Mouse (Mus musculus): Measurements from ENCODE around the gene Tubgcp5. TPM values are rescaled to one million over a fixed set of nuclear protein-coding genes. Genes with fewer than 3 reads are reported as not detected.

Tubgcp5 gene
- total and polyA plus RNA-seq, 3 experiments = 2.6 to 53.4 (median 45.6) TPM

DNA sequence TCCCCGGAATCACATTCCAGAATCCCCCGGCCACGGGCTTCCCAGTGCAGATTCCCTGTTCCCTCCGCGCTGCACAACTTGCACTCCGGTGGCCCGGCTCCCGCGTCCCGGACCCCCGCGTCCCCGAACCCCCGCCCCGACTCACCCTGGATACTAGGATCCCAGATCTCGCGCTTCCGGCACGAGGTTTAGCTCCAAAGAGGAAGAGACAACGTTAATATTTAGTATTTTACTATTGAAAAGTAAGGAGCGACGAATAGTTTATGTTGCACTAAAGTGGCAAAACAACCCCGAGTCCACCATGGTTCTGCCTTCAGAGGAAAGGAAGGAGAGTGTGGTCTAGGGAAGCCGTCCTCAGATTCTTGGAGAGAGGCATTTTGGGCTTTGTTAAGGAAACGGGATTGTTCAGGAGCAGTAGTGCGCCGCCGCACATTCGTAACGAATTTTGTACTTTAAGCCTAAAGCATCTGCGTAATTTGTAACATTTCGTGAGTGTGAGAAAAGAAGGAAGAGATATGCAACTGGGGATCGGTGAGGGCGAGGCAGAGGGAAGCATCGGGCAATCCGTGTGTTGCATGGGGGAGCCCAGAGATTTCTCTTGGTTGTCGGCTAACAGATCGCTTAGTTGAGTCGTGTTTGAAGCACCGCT is 48.7 kb downstream of the Tubgcp5 start:
- Histone ChIP-seq H3K36me3 (replicated peaks) (peaks cover 5% of the 10 kb centered on the region), H3K9me3 (replicated peaks) (no peaks in the 10 kb centered on the region), H3K27me3 (ENCODE audit: insufficient read depth, low read length) (no peaks in the 10 kb centered on the region), H3K4me3 (ENCODE audit: low read depth, low read length) (peak overlapping the region; percentile 90), H3K4me1 (ENCODE audit: insufficient read depth, low read depth, low read length) (peaks cover 12% of the 10 kb centered on the region)
- DNase-seq (ENCODE audit: low spot score) (peak; percentile 42), ATAC-seq (ENCODE audit: extremely low read depth, insufficient number of reproducible peaks, low FRiP score, poor library complexity, severe bottlenecking) (no peak)
- no peak for TF ChIP-seq CTCF (IDR thresholded peaks at IDR 0.05; ENCODE audit: low read depth, low read length)
- TF ChIP-seq GATA1 (IDR thresholded peaks at IDR 0.05; ENCODE audit: borderline replicate concordance, low read length) = no peak
- no peak for TF ChIP-seq GATA2 (IDR thresholded peaks at IDR 0.05; ENCODE audit: borderline replicate concordance, low read depth, low read length)
- no peak for TF ChIP-seq TAL1 (conservative IDR thresholded peaks at IDR 0.05; ENCODE audit: low read depth, low read length)
- no peak for TF ChIP-seq POLR2AphosphoS5 (IDR thresholded peaks at IDR 0.05; ENCODE audit: insufficient replicate concordance, low read depth, low read length)

DNA sequence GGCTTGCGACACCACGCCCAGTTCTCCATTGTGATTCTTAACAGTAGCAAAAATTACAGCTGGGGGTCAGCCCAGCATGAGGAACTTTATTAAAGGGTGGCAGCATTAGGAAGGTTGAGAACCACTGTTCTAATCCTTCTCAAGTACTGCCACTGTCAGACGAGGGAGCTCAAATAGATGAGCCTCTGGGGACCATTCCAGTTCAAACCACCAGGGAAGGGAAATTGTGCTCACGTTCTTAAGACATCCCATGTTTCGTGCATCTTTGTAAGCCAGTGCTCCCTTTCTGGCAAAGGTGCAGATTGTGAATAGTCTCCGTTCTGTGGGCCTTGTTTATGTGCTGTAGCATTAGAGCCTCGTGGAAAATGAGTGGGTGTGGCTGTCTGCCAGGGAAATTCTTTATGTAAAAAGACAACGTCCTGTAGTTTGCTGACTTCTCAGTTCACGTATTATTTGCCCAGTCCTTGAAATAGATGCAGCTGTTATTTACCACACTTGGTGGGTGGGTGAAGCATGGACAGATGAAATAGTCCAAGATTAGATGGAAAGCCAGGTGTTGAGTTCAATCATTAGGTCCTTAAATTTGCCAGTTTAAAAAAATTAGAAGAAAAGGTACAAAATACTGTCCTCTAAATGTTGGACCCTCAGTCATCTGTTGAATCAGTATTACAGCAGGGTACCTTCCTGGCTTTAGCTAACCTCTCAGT is 52.8 kb downstream of the Tubgcp5 start:
- DNase-seq (ENCODE audit: low spot score) (no peak), ATAC-seq (ENCODE audit: extremely low read depth, insufficient number of reproducible peaks, low FRiP score, poor library complexity, severe bottlenecking) (no peak)
- TF ChIP-seq TAL1 (conservative IDR thresholded peaks at IDR 0.05; ENCODE audit: low read depth, low read length) (no peak), POLR2AphosphoS5 (IDR thresholded peaks at IDR 0.05; ENCODE audit: insufficient replicate concordance, low read depth, low read length) (no peak), CTCF (IDR thresholded peaks at IDR 0.05; ENCODE audit: low read depth, low read length) (no peak), GATA2 (IDR thresholded peaks at IDR 0.05; ENCODE audit: borderline replicate concordance, low read depth, low read length) (no peak), GATA1 (IDR thresholded peaks at IDR 0.05; ENCODE audit: borderline replicate concordance, low read length) (no peak)
- Histone ChIP-seq H3K4me1 (ENCODE audit: insufficient read depth, low read depth, low read length) (peaks cover 8% of the 10 kb centered on the region), H3K4me3 (ENCODE audit: low read depth, low read length) (no peak overlapping the region), H3K27me3 (ENCODE audit: insufficient read depth, low read length) (no peaks in the 10 kb centered on the region), H3K9me3 (replicated peaks) (no peaks in the 10 kb centered on the region), H3K36me3 (replicated peaks) (peaks cover 29% of the 10 kb centered on the region)

DNA sequence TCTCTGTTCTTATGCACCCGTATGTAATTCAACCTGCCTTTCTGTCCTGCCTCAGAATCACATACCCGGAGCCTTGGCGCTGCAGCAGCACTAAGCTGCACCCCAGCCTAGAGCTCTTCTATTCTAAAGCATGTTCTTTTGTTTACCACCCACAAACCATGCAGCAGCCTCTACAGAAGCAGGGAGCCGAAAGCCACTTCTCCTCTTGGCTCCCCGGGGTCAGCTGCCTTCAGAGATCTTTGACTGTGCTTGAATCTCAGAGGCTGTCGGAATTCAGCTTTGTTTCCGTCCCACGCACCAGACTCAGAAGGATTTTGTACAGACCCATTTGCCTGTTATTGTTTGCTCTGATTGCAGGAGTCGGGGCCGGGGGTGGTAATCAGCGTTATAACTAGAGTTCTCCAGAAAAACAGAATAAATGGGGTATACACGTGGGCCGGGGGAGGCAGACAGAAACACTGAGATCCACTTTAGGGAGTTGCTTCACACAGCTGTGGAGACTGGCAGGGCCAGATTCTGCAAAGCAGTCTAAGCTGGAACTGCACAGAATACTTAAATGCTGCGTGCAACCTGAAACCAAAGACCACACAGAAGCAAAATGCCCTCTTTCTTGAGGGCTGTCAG is 56.1 kb downstream of the Tubgcp5 start:
- no peak for TF ChIP-seq GATA1 (IDR thresholded peaks at IDR 0.05; ENCODE audit: borderline replicate concordance, low read length)
- TF ChIP-seq TAL1 (conservative IDR thresholded peaks at IDR 0.05; ENCODE audit: low read depth, low read length) = no peak
- no peak for TF ChIP-seq CTCF (IDR thresholded peaks at IDR 0.05; ENCODE audit: low read depth, low read length)
- TF ChIP-seq POLR2AphosphoS5 (IDR thresholded peaks at IDR 0.05; ENCODE audit: insufficient replicate concordance, low read depth, low read length) = no peak
- no peak for TF ChIP-seq GATA2 (IDR thresholded peaks at IDR 0.05; ENCODE audit: borderline replicate concordance, low read depth, low read length)
- no peak for ATAC-seq (ENCODE audit: extremely low read depth, insufficient number of reproducible peaks, low FRiP score, poor library complexity, severe bottlenecking)
- H3K36me3 ChIP-seq (replicated peaks) = peaks cover 32% of the 10 kb centered on the region
- H3K4me3 ChIP-seq (ENCODE audit: low read depth, low read length) = no peak overlapping the region
- H3K9me3 ChIP-seq (replicated peaks) = no peaks in the 10 kb centered on the region
- H3K4me1 ChIP-seq (ENCODE audit: insufficient read depth, low read depth, low read length) = no peaks in the 10 kb centered on the region; the same call in 1 of the 2 replicates
- DNase-seq (ENCODE audit: low spot score) = no peak
- H3K27me3 ChIP-seq (ENCODE audit: insufficient read depth, low read length) = no peaks in the 10 kb centered on the region

DNA sequence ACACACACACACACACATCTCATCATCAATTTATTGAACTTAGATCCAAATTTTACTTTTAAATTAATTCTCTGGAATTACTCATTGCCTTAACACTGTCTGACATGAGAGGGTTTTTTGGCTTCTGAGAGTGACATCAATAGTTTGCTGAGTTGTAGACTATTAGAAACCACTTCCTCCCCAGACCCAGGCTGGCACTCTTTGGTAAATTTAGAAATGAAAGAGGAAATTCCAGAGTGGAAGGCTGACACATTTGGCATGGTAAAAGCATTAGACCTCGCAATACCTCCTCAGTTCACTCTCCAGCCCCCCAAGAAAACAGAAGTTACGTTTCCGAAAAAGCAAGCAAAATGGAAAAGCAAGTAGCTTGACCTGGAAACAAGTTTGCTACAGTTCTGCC is 58.8 kb downstream of the Tubgcp5 start:
- peaks cover 4% of the 10 kb centered on the region; the same call in 1 of the 2 replicates for H3K4me1 ChIP-seq (ENCODE audit: insufficient read depth, low read depth, low read length)
- H3K9me3 ChIP-seq (replicated peaks) = no peaks in the 10 kb centered on the region
- ATAC-seq (ENCODE audit: extremely low read depth, insufficient number of reproducible peaks, low FRiP score, poor library complexity, severe bottlenecking) = no peak

DNA sequence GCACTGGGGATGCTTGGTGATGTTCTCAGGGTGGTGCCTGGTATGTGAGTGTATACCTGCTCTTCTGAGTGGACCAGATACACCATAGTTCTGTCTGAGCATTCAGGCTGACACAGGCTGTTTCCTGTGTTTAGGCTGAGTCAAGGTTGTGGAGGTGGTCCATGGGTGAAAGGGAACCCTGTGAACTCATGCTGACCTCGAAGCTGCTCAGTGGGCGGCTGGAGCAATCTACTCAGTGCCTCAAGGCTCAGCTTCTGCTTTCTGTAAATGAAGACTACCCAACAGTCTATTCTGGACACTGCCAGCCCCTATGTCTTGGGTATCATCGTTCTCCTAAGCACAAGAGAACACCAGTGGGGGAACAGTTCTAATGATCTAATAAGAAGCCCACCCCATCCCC is 61.6 kb downstream of the Tubgcp5 start:
- peaks cover 22% of the 10 kb centered on the region for H3K36me3 ChIP-seq (replicated peaks)
- DNase-seq (ENCODE audit: low spot score) (no peak), ATAC-seq (ENCODE audit: extremely low read depth, insufficient number of reproducible peaks, low FRiP score, poor library complexity, severe bottlenecking) (no peak)

More for the DNA sequence above, 58.8 kb downstream of the Tubgcp5 start:
- TF ChIP-seq GATA2 (IDR thresholded peaks at IDR 0.05; ENCODE audit: borderline replicate concordance, low read depth, low read length) = no peak
- TF ChIP-seq TAL1 (conservative IDR thresholded peaks at IDR 0.05; ENCODE audit: low read depth, low read length) = no peak
- TF ChIP-seq CTCF (IDR thresholded peaks at IDR 0.05; ENCODE audit: low read depth, low read length) = no peak
- no peak for TF ChIP-seq POLR2AphosphoS5 (IDR thresholded peaks at IDR 0.05; ENCODE audit: insufficient replicate concordance, low read depth, low read length)
- no peak for TF ChIP-seq GATA1 (IDR thresholded peaks at IDR 0.05; ENCODE audit: borderline replicate concordance, low read length)
- H3K4me3 ChIP-seq (ENCODE audit: low read depth, low read length) = no peak overlapping the region
- H3K36me3 ChIP-seq (replicated peaks) = peaks cover 35% of the 10 kb centered on the region
- DNase-seq (ENCODE audit: low spot score) = no peak
- H3K27me3 ChIP-seq (ENCODE audit: insufficient read depth, low read length) = no peaks in the 10 kb centered on the region

DNA sequence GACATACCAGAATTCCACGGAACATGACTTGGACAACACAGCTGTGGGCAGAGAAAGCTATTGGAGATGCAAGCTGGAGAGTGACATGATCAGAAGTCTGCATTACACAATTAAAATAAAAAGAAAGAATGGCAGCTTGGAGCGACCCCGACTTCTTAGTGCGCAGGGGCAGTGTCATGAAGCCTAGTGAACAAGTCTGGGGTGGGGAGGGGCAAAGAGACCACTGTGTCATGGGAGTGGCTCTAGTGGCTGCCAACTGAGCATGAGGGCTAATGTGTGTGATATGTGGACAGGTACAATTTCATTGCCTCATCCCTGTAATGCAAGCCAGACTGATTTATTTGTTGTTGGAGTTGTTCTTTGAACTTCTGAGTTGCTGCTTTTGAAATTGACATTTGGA is 62.8 kb downstream of the Tubgcp5 start:
- no peak for TF ChIP-seq CTCF (IDR thresholded peaks at IDR 0.05; ENCODE audit: low read depth, low read length)
- TF ChIP-seq GATA2 (IDR thresholded peaks at IDR 0.05; ENCODE audit: borderline replicate concordance, low read depth, low read length) = no peak
- no peak for TF ChIP-seq TAL1 (conservative IDR thresholded peaks at IDR 0.05; ENCODE audit: low read depth, low read length)
- ATAC-seq (ENCODE audit: extremely low read depth, insufficient number of reproducible peaks, low FRiP score, poor library complexity, severe bottlenecking) (no peak), DNase-seq (ENCODE audit: low spot score) (no peak)
- Histone ChIP-seq H3K4me3 (ENCODE audit: low read depth, low read length) (no peak overlapping the region), H3K36me3 (replicated peaks) (peaks cover 15% of the 10 kb centered on the region), H3K4me1 (ENCODE audit: insufficient read depth, low read depth, low read length) (peaks cover 9% of the 10 kb centered on the region), H3K27me3 (ENCODE audit: insufficient read depth, low read length) (no peaks in the 10 kb centered on the region), H3K9me3 (replicated peaks) (no peaks in the 10 kb centered on the region)

More for the DNA sequence above, 61.6 kb downstream of the Tubgcp5 start:
- Histone ChIP-seq H3K9me3 (replicated peaks) (no peaks in the 10 kb centered on the region), H3K27me3 (ENCODE audit: insufficient read depth, low read length) (no peaks in the 10 kb centered on the region), H3K4me3 (ENCODE audit: low read depth, low read length) (no peak overlapping the region), H3K4me1 (ENCODE audit: insufficient read depth, low read depth, low read length) (peaks cover 9% of the 10 kb centered on the region)
- no peak for TF ChIP-seq TAL1 (conservative IDR thresholded peaks at IDR 0.05; ENCODE audit: low read depth, low read length)
- no peak for TF ChIP-seq POLR2AphosphoS5 (IDR thresholded peaks at IDR 0.05; ENCODE audit: insufficient replicate concordance, low read depth, low read length)
- no peak for TF ChIP-seq GATA1 (IDR thresholded peaks at IDR 0.05; ENCODE audit: borderline replicate concordance, low read length)
